Comparison of ENCODE assay signal across 9 mouse cellular contexts in the genomic region with DNA sequence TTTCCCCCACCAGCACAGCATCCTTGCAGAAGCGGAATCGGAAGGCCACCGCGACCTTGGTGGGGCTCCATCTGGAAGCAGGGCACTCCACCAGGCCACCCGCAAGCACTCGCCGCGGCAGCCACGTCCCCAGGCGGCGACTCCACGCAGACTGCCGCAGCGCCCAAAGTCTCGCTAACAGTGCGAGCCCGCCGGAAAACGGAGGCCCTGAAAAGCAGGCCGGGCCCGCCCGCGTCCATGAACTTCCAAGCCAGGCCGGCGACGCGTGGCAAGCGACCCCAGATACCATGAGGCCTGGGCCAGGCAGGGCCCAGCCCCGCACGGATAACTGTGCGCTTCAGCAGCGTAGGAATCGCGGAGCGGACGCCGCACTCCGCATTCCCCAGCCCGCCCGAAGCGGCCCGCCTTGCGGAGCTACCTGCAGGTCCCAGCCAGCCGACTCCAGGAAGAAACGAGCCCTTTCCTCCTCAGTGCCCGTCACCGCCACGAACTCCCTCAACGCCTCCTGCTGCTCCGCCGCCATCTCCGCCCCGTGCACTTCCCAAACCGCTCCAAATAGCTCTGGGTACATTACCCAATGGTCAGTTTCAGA. TPM values are rescaled to one million over a fixed set of nuclear protein-coding genes. Genes with fewer than 3 reads are reported as not detected.
A peak's percentile ranks its signal among the peaks of the same experiment; 100 is the strongest.
DNase-seq lines count a peak whose midpoint lies in the region; ATAC-seq lines count a peak whose summit lies in the region.
"Had no signal": no experiment of that assay in that cellular context is flagged by ENCODE, and none has a peak within 500 bp of the region (broad histone marks: within the 10 kb centered on the region; RNA-seq: fewer than 3 reads in every experiment).

No protein-coding gene starts in this region.

- H3K36me3 ChIP-seq in intestine, embryonic 15.5 days = no peaks in the 10 kb centered on the region
- H3K36me3 ChIP-seq in limb, embryonic 10.5 days = no peaks in the 10 kb centered on the region
- H3K36me3 ChIP-seq in midbrain, embryonic 10.5 days = no peaks in the 10 kb centered on the region
- no peaks in the 10 kb centered on the region for H3K36me3 ChIP-seq in stomach, embryonic 15.5 days

- no peaks in the 10 kb centered on the region for H3K27me3 ChIP-seq in intestine, embryonic 15.5 days (replicated peaks)
- peaks cover 8% of the 10 kb centered on the region for H3K27me3 ChIP-seq in limb, embryonic 10.5 days (ENCODE audit: low read depth, poor library complexity, severe bottlenecking)
- H3K27me3 ChIP-seq in midbrain, embryonic 10.5 days (ENCODE audit: low read depth, poor library complexity, severe bottlenecking) = peaks cover 8% of the 10 kb centered on the region
- no peaks in the 10 kb centered on the region for H3K27me3 ChIP-seq in stomach, embryonic 15.5 days (replicated peaks)

- H3K27ac ChIP-seq in intestine, embryonic 15.5 days = no peak overlapping the region
- peak overlapping the region; percentile 81 for H3K27ac ChIP-seq in limb, embryonic 10.5 days
- H3K27ac ChIP-seq in midbrain, embryonic 10.5 days (replicated peaks) = peak overlapping the region; percentile 85
- no peak overlapping the region for H3K27ac ChIP-seq in stomach, embryonic 15.5 days
- H3K27ac ChIP-seq: macrophage had no signal

- H3K9me3 ChIP-seq in intestine, embryonic 15.5 days = no peaks in the 10 kb centered on the region
- no peaks in the 10 kb centered on the region for H3K9me3 ChIP-seq in limb, embryonic 10.5 days (replicated peaks)
- H3K9me3 ChIP-seq in midbrain, embryonic 10.5 days (replicated peaks) = no peaks in the 10 kb centered on the region
- no peaks in the 10 kb centered on the region for H3K9me3 ChIP-seq in stomach, embryonic 15.5 days

- peak; percentile 47; the same call in 1 of the 2 replicates for ATAC-seq in intestine, embryonic 15.5 days
- ATAC-seq in stomach, embryonic 15.5 days (ENCODE audit: insufficient read depth, low FRiP score, low read depth) = no peak

- H3K4me1 ChIP-seq in intestine, embryonic 15.5 days (replicated peaks) = no peaks in the 10 kb centered on the region
- H3K4me1 ChIP-seq in limb, embryonic 10.5 days = no peaks in the 10 kb centered on the region; the same call in 1 of the 2 replicates
- H3K4me1 ChIP-seq in midbrain, embryonic 10.5 days = peaks cover 8% of the 10 kb centered on the region; the same call in 1 of the 2 replicates
- no peaks in the 10 kb centered on the region for H3K4me1 ChIP-seq in stomach, embryonic 15.5 days

- peak overlapping the region; percentile 96 for H3K4me2 ChIP-seq in intestine, embryonic 15.5 days (replicated peaks)
- peak overlapping the region; percentile 93 for H3K4me2 ChIP-seq in stomach, embryonic 15.5 days

- 2% methylated on average over 54 of the region's 54 CpGs for WGBS in intestine, embryonic 15.5 days
- under 1% methylated on average over 54 of the region's 54 CpGs for WGBS in limb, embryonic 10.5 days
- 3% methylated on average over 54 of the region's 54 CpGs for WGBS in midbrain, embryonic 10.5 days
- WGBS in stomach, embryonic 15.5 days = 2% methylated on average over 54 of the region's 54 CpGs

- peak overlapping the region; percentile 64 for H3K9ac ChIP-seq in intestine, embryonic 15.5 days
- H3K9ac ChIP-seq in stomach, embryonic 15.5 days = peak overlapping the region; percentile 39

- peak; percentile 30 for DNase-seq in gastrocnemius, postnatal 10 days
- DNase-seq in gastrocnemius, adult 18-20 months (ENCODE audit: low spot score) = no peak
- peak; percentile 62 for DNase-seq in cerebellum, adult 9-11 months
- peak; percentile 10 to 31 for DNase-seq in frontal cortex, postnatal 10 days (ENCODE audit: low spot score in 2 of 2)
- peak; percentile 72 for DNase-seq in limb, embryonic 10.5 days (ENCODE audit: low spot score)
- DNase-seq in midbrain, embryonic 10.5 days (ENCODE audit: low spot score) = peak; percentile 65

- H3K4me3 ChIP-seq in intestine, embryonic 15.5 days (replicated peaks) = peak overlapping the region; percentile 48
- H3K4me3 ChIP-seq in limb, embryonic 10.5 days = peak overlapping the region; percentile 52
- H3K4me3 ChIP-seq in midbrain, embryonic 10.5 days = peak overlapping the region; percentile 59
- peak overlapping the region; percentile 49 for H3K4me3 ChIP-seq in stomach, embryonic 15.5 days (replicated peaks)

RNA-seq across cellular contexts. Expression of a gene that starts 40.6 kb away (rescaled TPM):
- 1 to 10 TPM; 7.6 to 7.9 TPM for total RNA-seq in gastrocnemius, postnatal 10 days (2021)
- 1 to 10 TPM; 5.0 to 6.1 TPM for total RNA-seq in gastrocnemius, adult 18-20 months (2021)
- polyA plus RNA-seq in intestine, embryonic 15.5 days (2015; fragmentation: Nextera tagmentation; extraction: Ambion mirVana) = 16.0 and 17.6 TPM in 2 replicates
- polyA plus RNA-seq in limb, embryonic 10.5 days (2016; fragmentation: Nextera tagmentation; extraction: Ambion mirVana) = 29.1 and 30.7 TPM in 2 replicates
- polyA plus RNA-seq in midbrain, embryonic 10.5 days (2016; fragmentation: Nextera tagmentation; extraction: Ambion mirVana) = 34.7 and 37.0 TPM in 2 replicates
- 19.1 and 19.2 TPM in 2 replicates for polyA plus RNA-seq in stomach, embryonic 15.5 days (2015; fragmentation: Nextera tagmentation; extraction: Ambion mirVana)

Comparison
In these comparisons a context has a peak if more than half of its experiments do, and no peak if none do; other contexts are left out.
1. H3K27ac ChIP-seq: peak in limb, embryonic 10.5 days (single experiment) and midbrain, embryonic 10.5 days (single experiment); none in intestine, embryonic 15.5 days (single experiment) and stomach, embryonic 15.5 days (single experiment).
2. Peak in every context shown above with its lines, with median percentiles within 50 percentile points of each other: H3K4me3 ChIP-seq.